Mouse (Mus musculus): ENCODE measurements at regions not wholly inside any gene's neighbourhood (a gene's known extent, or its start where the extent isn't known, plus 50 kb on each side); places are given as distances from the start of the nearest gene placed in this dataset.

GRCm38 (mm10) chr15:52242890-52243289 lies 1641.8 kb upstream of the Gm7489 start:
- intact Hi-C loops (cut with DNase I) = no loop called here
